Mouse (Mus musculus) MEL (cell line): ENCODE measurements around the gene Cpeb3. TPM values are rescaled to one million over a fixed set of nuclear protein-coding genes. Genes with fewer than 3 reads are reported as not detected.

Experiments used
- DNase-seq: peaks from one replicate; pipeline ENCODE4 v3.0.0; 2011; ENCODE audit warnings: low read depth, low spot score
- H3K27ac ChIP-seq: 2 replicates; pipeline ENCODE4 v1.5.1; 2012; ENCODE audit warnings: low read depth, mild to moderate bottlenecking, control low read depth, low read length, moderate library complexity; ENCODE audit not compliant: control insufficient read depth
- H3K27me3 ChIP-seq, 2 experiments: fragments of 150-350 bp in 1 of 2; sonication (generic) in 1 of 2; 2 replicates each; pipeline ENCODE4 v1.6.1; 2012; ENCODE audit warnings: low read length in 2 of 2, mild to moderate bottlenecking in 2 of 2, improper control_type of control experiment in 1 of 2, moderate library complexity in 1 of 2; ENCODE audit not compliant: insufficient read depth in 2 of 2, control insufficient read depth in 1 of 2
- H3K36me3 ChIP-seq, 2 experiments: 2 replicates each; pipeline ENCODE4 v1.6.1; 2012 to 2014; ENCODE audit warnings: low read length in 2 of 2, improper control_type of control experiment in 1 of 2, inconsistent platforms in 1 of 2, mild to moderate bottlenecking in 1 of 2; ENCODE audit not compliant: insufficient read depth in 2 of 2, control insufficient read depth in 1 of 2
- H3K4me1 ChIP-seq, 2 experiments: fragments of 150-350 bp in 1 of 2; sonication (generic) in 1 of 2; 2 replicates each; pipeline ENCODE4 v1.6.1; 2012; ENCODE audit warnings: low read length in 2 of 2, improper control_type of control experiment in 1 of 2, mild to moderate bottlenecking in 1 of 2; ENCODE audit not compliant: insufficient read depth in 2 of 2, control insufficient read depth in 1 of 2
- H3K4me3 ChIP-seq, 2 experiments: fragments of 150-350 bp in 1 of 2; sonication (generic) in 1 of 2; 2 replicates each; pipeline ENCODE4 v1.5.1; 2012; ENCODE audit warnings: low read depth in 2 of 2, low read length in 2 of 2, mild to moderate bottlenecking in 2 of 2, moderate library complexity in 2 of 2, control low read depth in 1 of 2, improper control_type of control experiment in 1 of 2; ENCODE audit not compliant: control insufficient read depth in 1 of 2, insufficient read depth in 1 of 2
- H3K79me2 ChIP-seq: 2 replicates; pipeline ENCODE4 v1.6.1; 2012; ENCODE audit warnings: mild to moderate bottlenecking, low read length, moderate library complexity; ENCODE audit not compliant: control insufficient read depth, poor library complexity, insufficient read depth
- H3K9ac ChIP-seq: 2 replicates; pipeline ENCODE4 v1.6.1; 2012; ENCODE audit warnings: low read depth, mild to moderate bottlenecking, control low read depth, low read length, moderate library complexity; ENCODE audit not compliant: control insufficient read depth, poor library complexity, severe bottlenecking
- H3K9me3 ChIP-seq: fragments of 150-350 bp; sonication (generic); replicated peaks from 2 replicates; pipeline ENCODE4 v1.6.1; 2012; ENCODE audit warnings: mild to moderate bottlenecking, low read length, improper control_type of control experiment, moderate library complexity; ENCODE audit not compliant: insufficient read depth
- BHLHE40 ChIP-seq: IDR thresholded peaks from 2 replicates; pipeline ENCODE4 v1.6.1; 2012; ENCODE audit warnings: low read depth, mild to moderate bottlenecking, inconsistent platforms, low read length, improper control_type of control experiment, borderline replicate concordance
- CHD2 ChIP-seq: IDR thresholded peaks from 2 replicates; pipeline ENCODE4 v1.6.1; 2011; ENCODE audit warnings: low read length, improper control_type of control experiment
- CTCF ChIP-seq, 3 experiments: IDR thresholded peaks in 2 of 3; conservative IDR thresholded peaks in 1 of 3; 2 replicates each; pipeline ENCODE4 v1.5.1; 2011 to 2012; ENCODE audit warnings: low read length in 3 of 3, low read depth in 2 of 3, mild to moderate bottlenecking in 2 of 3, improper control_type of control experiment in 1 of 3, inconsistent platforms in 1 of 3, mixed read lengths in 1 of 3, moderate library complexity in 1 of 3; ENCODE audit not compliant: control insufficient read depth in 1 of 3, insufficient read depth in 1 of 3, poor library complexity in 1 of 3, severe bottlenecking in 1 of 3
- EP300 ChIP-seq, 2 experiments: IDR thresholded peaks; 2 replicates each; pipeline ENCODE4 v1.6.1; 2011; ENCODE audit warnings: improper control_type of control experiment in 2 of 2, low read length in 2 of 2, low read depth in 1 of 2, mild to moderate bottlenecking in 1 of 2
- ETS1 ChIP-seq: IDR thresholded peaks from 2 replicates; pipeline ENCODE4 v1.6.1; 2012; ENCODE audit warnings: low read depth, mild to moderate bottlenecking, inconsistent platforms, low read length, improper control_type of control experiment, moderate library complexity
- GATA1 ChIP-seq: IDR thresholded peaks from 2 replicates; pipeline ENCODE4 v1.6.1; 2011; ENCODE audit warnings: low read depth, low read length, improper control_type of control experiment
- JUND ChIP-seq: IDR thresholded peaks from 2 replicates; pipeline ENCODE4 v1.6.1; 2011; ENCODE audit warnings: low read depth, mild to moderate bottlenecking, improper control_type of control experiment, low read length
- KAT2A ChIP-seq: conservative IDR thresholded peaks from 2 replicates; pipeline ENCODE4 v1.6.1; 2012; ENCODE audit warnings: low read depth, low read length, improper control_type of control experiment, inconsistent platforms
- MAZ ChIP-seq: IDR thresholded peaks from 2 replicates; pipeline ENCODE4 v1.6.1; 2012; ENCODE audit warnings: low read depth, mild to moderate bottlenecking, inconsistent platforms, low read length, improper control_type of control experiment
- MEF2A ChIP-seq: IDR thresholded peaks from 2 replicates; pipeline ENCODE4 v1.6.1; 2014; ENCODE audit warnings: low read depth, mild to moderate bottlenecking, inconsistent platforms, low read length, improper control_type of control experiment; ENCODE audit not compliant: poor library complexity, insufficient replicate concordance, severe bottlenecking; ENCODE audit errors: extremely low read depth
- MYC ChIP-seq: IDR thresholded peaks from 2 replicates; pipeline ENCODE4 v1.6.1; 2011; ENCODE audit warnings: low read depth, mild to moderate bottlenecking, low read length, improper control_type of control experiment, moderate library complexity
- NRF1 ChIP-seq: IDR thresholded peaks from 2 replicates; pipeline ENCODE4 v1.6.1; 2014; ENCODE audit warnings: low read depth, mild to moderate bottlenecking, inconsistent platforms, low read length, improper control_type of control experiment, moderate library complexity; ENCODE audit not compliant: poor library complexity, insufficient read depth, severe bottlenecking
- POLR2A ChIP-seq, 2 experiments: IDR thresholded peaks; 2 replicates each; pipeline ENCODE4 v1.6.1; 2011 to 2012; ENCODE audit warnings: low read length in 2 of 2, mild to moderate bottlenecking in 2 of 2, control low read depth in 1 of 2, improper control_type of control experiment in 1 of 2, low read depth in 1 of 2, moderate library complexity in 1 of 2; ENCODE audit not compliant: control insufficient read depth in 1 of 2, insufficient read depth in 1 of 2, poor library complexity in 1 of 2
- RAD21 ChIP-seq: IDR thresholded peaks from 2 replicates; pipeline ENCODE4 v1.6.1; 2011; ENCODE audit warnings: mild to moderate bottlenecking, low read depth, low read length, improper control_type of control experiment
- RCOR1 ChIP-seq: IDR thresholded peaks from 2 replicates; pipeline ENCODE4 v1.6.1; 2012; ENCODE audit warnings: low read depth, mild to moderate bottlenecking, inconsistent platforms, low read length, improper control_type of control experiment
- SMC3 ChIP-seq: IDR thresholded peaks from 2 replicates; pipeline ENCODE4 v1.6.1; 2011; ENCODE audit warnings: low read depth, low read length, improper control_type of control experiment
- TAL1 ChIP-seq: IDR thresholded peaks from 2 replicates; pipeline ENCODE4 v1.6.1; 2012; ENCODE audit warnings: mild to moderate bottlenecking, inconsistent platforms, low read length, moderate library complexity, mixed read lengths
- UBTF ChIP-seq: IDR thresholded peaks from 2 replicates; pipeline ENCODE4 v1.6.1; 2012; ENCODE audit warnings: low read depth, mild to moderate bottlenecking, inconsistent platforms, low read length, improper control_type of control experiment, moderate library complexity, borderline replicate concordance; ENCODE audit not compliant: insufficient read depth
- USF1 ChIP-seq: IDR thresholded peaks from 2 replicates; pipeline ENCODE4 v1.6.1; 2014; ENCODE audit warnings: low read depth, mild to moderate bottlenecking, inconsistent platforms, low read length, improper control_type of control experiment, moderate library complexity
- ZC3H11A ChIP-seq: IDR thresholded peaks from 2 replicates; pipeline ENCODE4 v1.6.1; 2012; ENCODE audit warnings: low read depth, mild to moderate bottlenecking, inconsistent platforms, low read length, improper control_type of control experiment
- polyA plus RNA-seq, 2 experiments: library from polyadenylated mRNA; stranded (reverse) in 1 of 2; unstranded in 1 of 2; fragments of >175 nt in 1 of 2; fragments of >200 nt in 1 of 2; gene quantifications; 2 replicates each; pipeline versions ENCODE4 v1.2.1 to v1.2.4; 2012; ENCODE audit warnings: low replicate concordance in 2 of 2, low read depth in 1 of 2; ENCODE audit not compliant: insufficient read length in 2 of 2, insufficient read depth in 1 of 2, missing spikeins in 1 of 2
- total RNA-seq: library from RNA; depleted of rRNA; stranded (reverse); fragments of 300-350 nt; gene quantifications from 2 replicates; pipeline ENCODE4 v1.2.3, GENCODE M21; 2012

The Cpeb3 gene
- total and polyA plus RNA-seq, 3 experiments, result 0.35 to 0.93 TPM; not detected in 1

GRCm38 (mm10) chr19:37141623-37142022, 66.8 kb downstream of the Cpeb3 start (continued):
- no peak for TF ChIP-seq USF1
- no peak for TF ChIP-seq UBTF
- TF ChIP-seq MAZ, result no peak
- TF ChIP-seq POLR2A (IDR thresholded peaks at IDR 0.05; ENCODE audit: control insufficient read depth in 1 of 2, insufficient read depth in 1 of 2, low read depth in 1 of 2, low read length in 2 of 2, poor library complexity in 1 of 2), result no peak
- no peak for TF ChIP-seq MYC
- no peak for TF ChIP-seq JUND
- peak; percentile 87 for TF ChIP-seq GATA1
- TF ChIP-seq BHLHE40, result 0 out of 2 replicates have a peak, but pooled peaks have one; percentile 12
- no peak for TF ChIP-seq ZC3H11A
- no peak for TF ChIP-seq CTCF (IDR thresholded peaks at IDR 0.05 in 2 of 3, conservative IDR thresholded peaks at IDR 0.05 in 1 of 3; ENCODE audit: control insufficient read depth in 1 of 3, insufficient read depth in 1 of 3, low read depth in 2 of 3, low read length in 3 of 3, poor library complexity in 1 of 3, severe bottlenecking in 1 of 3)
- TF ChIP-seq SMC3, result no peak
- TF ChIP-seq RAD21, result no peak
- peak; percentile 52 for TF ChIP-seq TAL1
- no peak for TF ChIP-seq NRF1
- no peak for TF ChIP-seq CHD2
- no peak for TF ChIP-seq MEF2A
- TF ChIP-seq, all 39 proteins: peak for 8

DNA sequence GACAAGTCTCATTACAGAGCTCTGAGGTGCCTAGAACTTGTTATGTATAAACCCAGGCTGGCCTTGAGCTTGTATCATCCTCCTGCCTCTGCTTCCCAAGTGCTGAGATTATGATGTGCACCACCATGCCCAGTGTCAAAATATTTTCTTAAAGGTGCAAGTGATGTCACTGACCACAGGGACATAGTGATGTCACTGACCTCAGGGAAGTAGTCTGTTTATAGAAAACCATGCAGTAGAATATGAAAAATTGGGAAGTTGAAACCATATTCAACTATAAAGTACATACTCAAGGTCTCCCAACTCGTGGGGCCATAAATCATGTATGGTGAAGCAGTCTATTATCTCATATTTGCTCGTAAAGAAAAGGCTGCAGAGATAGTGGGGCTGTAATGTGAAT, 71.3 kb downstream of the Cpeb3 start:
- peak; percentile 57; the same call in 1 of the 2 replicates for TF ChIP-seq ETS1
- TF ChIP-seq UBTF, result no peak
- peak; percentile 11; the same call in 1 of the 2 replicates for TF ChIP-seq RCOR1
- TF ChIP-seq GATA1, result 0 out of 2 replicates have a peak, but pooled peaks have one; percentile 14
- TF ChIP-seq EP300 (IDR thresholded peaks at IDR 0.05; ENCODE audit: low read depth in 1 of 2, low read length in 2 of 2), result peak in 1 of 2 experiments; percentile 28; a peak in 2 of 4 replicates
- TF ChIP-seq MEF2A, result no peak
- TF ChIP-seq KAT2A, result no peak
- Histone ChIP-seq H3K9ac (no peak overlapping the region), H3K4me1 (peaks cover 12 to 13% of the 10 kb centered on the region in 2 experiments)

More for the DNA sequence above, 71.3 kb downstream of the Cpeb3 start:
- Histone ChIP-seq H3K79me2 (no peaks in the 10 kb centered on the region), H3K27me3 (no peaks in the 10 kb centered on the region), H3K4me3 (no peak overlapping the region), H3K9me3 (no peaks in the 10 kb centered on the region), H3K27ac (no peak overlapping the region), H3K36me3 (peaks cover 0 to 17% of the 10 kb centered on the region in 2 experiments; a peak in 2 of 4 replicates)
- DNase-seq, result peak; percentile 35
